Mouse (Mus musculus): ENCODE measurements at regions not wholly inside any gene's neighbourhood (a gene's known extent, or its start where the extent isn't known, plus 50 kb on each side); places are given as distances from the start of the nearest gene placed in this dataset.

DNA sequence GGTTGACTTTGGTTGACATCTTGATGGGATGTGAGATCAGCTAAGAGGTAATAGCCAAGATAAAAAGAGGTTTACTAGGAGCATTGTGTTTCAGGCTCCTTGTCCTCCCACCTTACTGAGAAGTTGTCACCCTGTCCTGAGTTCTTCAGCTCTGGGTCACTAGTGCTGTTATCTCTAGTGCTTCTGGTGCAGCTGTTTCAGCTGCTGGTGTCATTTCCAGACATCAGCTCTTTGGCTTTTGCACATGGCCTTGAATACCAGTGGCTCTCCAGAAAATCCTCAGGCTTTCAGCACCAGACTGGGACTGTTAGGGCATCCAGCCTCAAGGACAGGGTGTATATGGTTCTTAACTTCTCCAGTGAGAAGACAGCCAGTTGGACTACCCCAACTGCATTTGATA lies 697.9 kb upstream of the Ncam2 start:
- DNase-seq (ENCODE audit: low read depth, low spot score) = no peak

DNA sequence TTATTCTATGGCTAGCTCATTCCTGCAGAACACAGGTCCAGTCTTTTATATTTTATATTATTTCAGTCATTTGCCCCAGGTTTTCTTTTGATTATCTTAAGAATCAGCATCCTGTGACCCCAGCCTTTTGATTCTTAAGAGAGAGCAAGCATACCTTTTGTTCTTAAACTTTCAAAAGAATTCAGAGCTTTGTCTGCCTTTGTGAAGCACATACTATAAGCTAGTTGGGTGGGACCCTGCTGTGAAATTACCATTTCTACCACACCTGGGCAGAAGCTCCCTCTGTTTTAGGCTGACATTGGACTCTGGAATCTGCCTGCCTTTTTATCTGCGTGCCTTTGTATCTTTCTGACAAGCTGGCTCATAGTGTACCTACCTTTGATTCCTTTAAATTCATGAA lies 697.2 kb upstream of the Ncam2 start:
- peak; percentile 7 for DNase-seq (ENCODE audit: low read depth, low spot score)

DNA sequence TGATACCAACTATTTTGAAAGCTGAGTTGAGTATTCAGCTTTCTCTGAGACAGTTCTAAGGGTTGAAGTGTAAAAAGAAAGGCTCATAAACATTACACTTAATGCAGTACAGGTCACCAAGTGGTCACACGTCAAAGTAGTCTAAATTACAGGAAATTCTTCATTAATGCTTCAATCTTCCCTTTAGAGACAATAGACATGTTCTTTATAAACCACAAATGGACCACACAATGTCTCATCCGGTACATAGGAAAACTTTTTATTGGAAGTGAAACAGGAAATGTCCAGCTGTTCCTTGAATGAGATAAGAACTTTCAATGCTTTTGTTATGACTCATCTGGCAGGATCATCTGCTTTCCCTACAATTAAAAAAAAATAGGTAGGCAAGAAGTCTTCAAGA lies 687.8 kb upstream of the Ncam2 start:
- DNase-seq (ENCODE audit: low read depth, low spot score) = no peak

DNA sequence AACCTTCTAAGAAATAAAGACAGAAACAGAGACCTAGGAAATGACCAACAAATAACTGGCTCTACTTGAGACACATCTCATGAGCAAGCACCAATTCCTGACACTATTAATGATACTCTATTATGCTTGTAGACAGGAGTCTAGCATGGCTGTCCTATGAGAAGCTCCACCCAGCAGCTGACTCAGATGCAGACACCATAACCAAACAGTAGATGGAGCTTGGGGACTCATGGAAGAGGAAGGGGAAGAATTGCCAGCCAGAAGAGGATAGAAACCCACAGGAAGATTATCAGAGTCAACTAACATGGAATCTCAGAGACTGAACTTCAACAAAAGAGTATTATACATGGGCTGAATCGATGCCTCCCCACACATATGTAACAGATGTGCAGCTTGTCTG lies 662.5 kb upstream of the Ncam2 start:
- DNase-seq (ENCODE audit: low read depth, low spot score) = peak; percentile 13

DNA sequence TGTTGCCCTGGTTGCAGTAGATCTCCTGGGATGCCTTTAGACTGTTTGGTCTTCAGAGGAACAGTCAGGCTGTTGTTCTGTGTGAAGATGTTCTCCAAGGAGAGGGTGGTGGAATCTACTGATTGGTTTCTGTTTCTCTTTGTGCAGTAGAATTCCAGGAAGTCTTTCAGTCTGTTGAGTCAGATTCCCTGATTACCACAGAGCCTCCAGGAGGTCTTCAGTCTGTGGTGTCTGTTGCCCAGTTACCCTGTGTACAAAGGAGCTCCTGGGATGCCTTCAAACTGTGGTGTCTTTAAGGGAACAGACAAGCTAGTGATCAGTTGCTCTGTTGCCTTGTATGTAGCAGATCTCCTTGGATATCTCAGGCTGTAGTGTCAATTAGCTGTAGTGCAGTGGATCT lies 653.9 kb upstream of the Ncam2 start:
- DNase-seq (ENCODE audit: low read depth, low spot score) = no peak

DNA sequence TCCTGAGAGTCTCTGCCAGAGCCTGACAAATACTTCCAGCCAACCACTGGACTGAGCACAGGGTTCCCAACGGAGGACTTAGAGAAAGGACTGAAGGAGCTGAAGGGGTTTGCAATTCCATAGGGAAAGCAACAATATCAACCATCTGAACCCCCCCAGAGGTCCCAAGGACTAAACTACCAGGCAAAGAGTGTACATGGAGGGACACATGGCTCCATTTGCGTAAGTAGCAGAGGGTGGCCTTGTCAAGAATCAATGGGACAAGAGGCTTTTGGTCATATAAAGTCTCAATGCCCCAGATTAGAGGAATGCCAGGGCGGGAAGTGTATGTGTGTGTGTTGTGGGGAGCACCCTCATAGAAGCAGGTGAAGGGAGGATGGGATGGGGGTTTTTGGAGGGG lies 633.4 kb upstream of the Ncam2 start:
- no peak for DNase-seq (ENCODE audit: low read depth, low spot score)

DNA sequence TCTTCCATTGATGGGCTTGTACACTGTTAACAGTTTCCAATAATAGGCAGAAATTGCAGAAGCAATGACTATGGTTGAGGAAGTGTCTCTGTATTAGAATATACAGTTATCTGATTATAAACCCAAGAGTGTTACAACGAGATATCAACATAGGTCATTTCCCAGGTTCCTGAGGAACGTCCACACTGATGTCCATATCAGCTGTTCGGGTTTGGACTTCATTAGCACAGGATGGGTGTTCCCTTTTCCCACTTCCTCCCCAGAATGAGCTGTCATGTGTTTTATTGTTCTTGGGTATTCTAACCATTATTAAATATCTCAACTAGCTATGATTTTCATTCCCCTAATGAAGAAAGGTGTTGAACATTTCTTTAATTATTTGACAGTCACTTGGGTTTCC lies 613.2 kb upstream of the Ncam2 start:
- no peak for DNase-seq (ENCODE audit: low read depth, low spot score)

DNA sequence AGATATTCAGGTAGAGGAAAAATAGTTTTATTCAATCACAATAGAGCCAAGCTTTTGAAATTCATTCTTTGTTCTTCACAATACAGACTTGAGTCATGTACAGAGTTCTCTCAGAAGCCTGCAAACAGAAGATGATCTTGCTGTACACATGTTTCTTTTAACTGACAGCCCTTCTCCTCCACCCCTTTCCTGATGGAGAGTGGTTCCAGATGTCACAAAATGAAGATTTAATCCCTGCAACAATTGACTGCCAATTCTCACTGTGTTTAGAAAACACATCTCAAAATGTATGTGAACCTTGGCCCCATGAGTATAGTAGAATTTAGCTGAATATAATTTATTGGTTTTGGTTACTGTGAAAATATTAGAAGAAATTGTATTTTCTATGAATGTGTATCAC lies 596.6 kb upstream of the Ncam2 start:
- DNase-seq (ENCODE audit: low read depth, low spot score) = no peak

All from brain, adult 2 months (tissue).